21 mouse cellular contexts compared by ENCODE assay signal in genomic region chr13:49353422-49353821, GRCm38 (mm10). TPM values are rescaled to one million over a fixed set of nuclear protein-coding genes. Genes with fewer than 3 reads are reported as not detected.
DNase-seq lines count a peak whose midpoint lies in the region; ATAC-seq and TF ChIP-seq lines count a peak whose summit lies in the region.
"Had no signal": no experiment of that assay in that cellular context is flagged by ENCODE, and none has a peak within 500 bp of the region (broad histone marks: within the 10 kb centered on the region; RNA-seq: fewer than 3 reads in every experiment).

No protein-coding gene starts in this region.

- H3K36me3 ChIP-seq in heart, embryonic 10.5 days: peaks cover 12% of the 10 kb centered on the region; the same call in 1 of the 2 replicates
- H3K36me3 ChIP-seq in midbrain, embryonic 10.5 days: peaks cover 22% of the 10 kb centered on the region
- no peaks in the 10 kb centered on the region for H3K36me3 ChIP-seq in midbrain, embryonic 15.5 days (replicated peaks)
- H3K36me3 ChIP-seq in hindbrain, embryonic 12.5 days: no peaks in the 10 kb centered on the region
- H3K36me3 ChIP-seq in myocyte (ENCODE audit: control insufficient read depth, insufficient read depth): no peaks in the 10 kb centered on the region

- DNase-seq in heart, embryonic 10.5 days (ENCODE audit: low spot score): no peak
- DNase-seq in heart, adult 8-10 months (ENCODE audit: low spot score): no peak
- no peak for DNase-seq in midbrain, embryonic 10.5 days (ENCODE audit: low spot score)
- DNase-seq in frontal cortex, adult 2 months (ENCODE audit: extremely low spot score in 1 of 2, low spot score in 1 of 2): no peak
- no peak for DNase-seq in adipocyte (ENCODE audit: low spot score)
- DNase-seq: adrenal gland, postnatal 14 days; cerebellum, adult 9-10 months; kidney, adult 2 months; lung, adult 18-20 months; lung, postnatal 10 days; thymus, postnatal 25 days had no signal

- no peak overlapping the region for H3ac ChIP-seq in myocyte (ENCODE audit: control insufficient read depth, insufficient read length)

- H3K9me3 ChIP-seq in heart, embryonic 10.5 days: no peaks in the 10 kb centered on the region
- no peaks in the 10 kb centered on the region for H3K9me3 ChIP-seq in midbrain, embryonic 10.5 days (replicated peaks)
- H3K9me3 ChIP-seq in midbrain, embryonic 15.5 days: no peaks in the 10 kb centered on the region
- H3K9me3 ChIP-seq in hindbrain, embryonic 12.5 days (replicated peaks): no peaks in the 10 kb centered on the region
- H3K9me3 ChIP-seq: embryonic facial prominence, embryonic 15.5 days; heart, embryonic 15.5 days; limb, embryonic 12.5 days; liver, embryonic 12.5 days had no signal

- H3K4me3 ChIP-seq in heart, embryonic 10.5 days: no peak overlapping the region
- H3K4me3 ChIP-seq in midbrain, embryonic 10.5 days: no peak overlapping the region
- no peak overlapping the region for H3K4me3 ChIP-seq in midbrain, embryonic 15.5 days
- H3K4me3 ChIP-seq in hindbrain, embryonic 12.5 days: no peak overlapping the region
- no peak overlapping the region for H3K4me3 ChIP-seq in myocyte
- H3K4me3 ChIP-seq: embryonic facial prominence, embryonic 15.5 days; heart, embryonic 15.5 days; limb, embryonic 12.5 days; liver, embryonic 12.5 days had no signal

- no peaks in the 10 kb centered on the region for H3K27me3 ChIP-seq in heart, embryonic 10.5 days (ENCODE audit: insufficient read depth, poor library complexity, severe bottlenecking)
- H3K27me3 ChIP-seq in midbrain, embryonic 10.5 days (ENCODE audit: low read depth, poor library complexity, severe bottlenecking): no peaks in the 10 kb centered on the region
- no peaks in the 10 kb centered on the region for H3K27me3 ChIP-seq in midbrain, embryonic 15.5 days (replicated peaks)
- H3K27me3 ChIP-seq in hindbrain, embryonic 12.5 days: no peaks in the 10 kb centered on the region
- H3K27me3 ChIP-seq in myocyte (ENCODE audit: control insufficient read depth, insufficient read depth, insufficient read length): no peaks in the 10 kb centered on the region
- H3K27me3 ChIP-seq: embryonic facial prominence, embryonic 15.5 days; heart, embryonic 15.5 days; limb, embryonic 12.5 days; liver, embryonic 12.5 days had no signal

- no peak for ATAC-seq in midbrain, embryonic 15.5 days (replicated peaks)
- ATAC-seq in hindbrain, embryonic 12.5 days (ENCODE audit: low FRiP score): no peak
- ATAC-seq: inflammation-experienced regulatory T-cells, adult 6 months; liver, embryonic 12.5 days had no signal

- H3K79me2 ChIP-seq in myocyte (ENCODE audit: control insufficient read depth, insufficient read depth): peaks cover 88% of the 10 kb centered on the region

- no peak overlapping the region for H3K9ac ChIP-seq in midbrain, embryonic 15.5 days
- H3K9ac ChIP-seq in hindbrain, embryonic 12.5 days: no peak overlapping the region
- H3K9ac ChIP-seq: embryonic facial prominence, embryonic 15.5 days; heart, embryonic 15.5 days; limb, embryonic 12.5 days had no signal

- 0 out of 2 replicates have a peak overlapping the region, but pooled peaks have one; percentile 2 for H3K27ac ChIP-seq in heart, embryonic 10.5 days
- peak overlapping the region; percentile 57 for H3K27ac ChIP-seq in midbrain, embryonic 10.5 days (replicated peaks)
- no peak overlapping the region for H3K27ac ChIP-seq in midbrain, embryonic 15.5 days
- peak overlapping the region; percentile 49; the same call in 1 of the 2 replicates for H3K27ac ChIP-seq in hindbrain, embryonic 12.5 days
- H3K27ac ChIP-seq: kidney, postnatal 0 days; limb, embryonic 12.5 days; liver, embryonic 12.5 days had no signal

- no peak overlapping the region for H3K4me2 ChIP-seq in midbrain, embryonic 15.5 days
- no peak overlapping the region for H3K4me2 ChIP-seq in hindbrain, embryonic 12.5 days (replicated peaks)
- H3K4me2 ChIP-seq in myocyte (ENCODE audit: low read depth): peak overlapping the region; percentile 65
- H3K4me2 ChIP-seq: embryonic facial prominence, embryonic 15.5 days; heart, embryonic 15.5 days; limb, embryonic 12.5 days; liver, embryonic 12.5 days; midbrain, embryonic 11.5 days had no signal

- peaks cover 64% of the 10 kb centered on the region for H3K4me1 ChIP-seq in heart, embryonic 10.5 days
- peaks cover 22% of the 10 kb centered on the region for H3K4me1 ChIP-seq in midbrain, embryonic 10.5 days
- H3K4me1 ChIP-seq in midbrain, embryonic 15.5 days: peaks cover 24% of the 10 kb centered on the region; the same call in 1 of the 2 replicates
- peaks cover 41% of the 10 kb centered on the region for H3K4me1 ChIP-seq in hindbrain, embryonic 12.5 days

- TF ChIP-seq POLR2A in myocyte (IDR thresholded peaks at IDR 0.05; ENCODE audit: insufficient read length, low read depth): no peak

TF ChIP-seq in myocyte, 11 proteins besides CTCF, POLR2A, EP300 and RAD21:
- no peak for TF ChIP-seq TCF12 (IDR thresholded peaks at IDR 0.05; ENCODE audit: insufficient read depth, poor library complexity, severe bottlenecking)
- TF ChIP-seq POLR2AphosphoS2 (IDR thresholded peaks at IDR 0.05; ENCODE audit: insufficient read length, low read depth): no peak
- TF ChIP-seq MYOG (IDR thresholded peaks at IDR 0.05; ENCODE audit: control insufficient read depth in 1 of 3, insufficient read depth in 1 of 3, insufficient read length in 2 of 3, low read depth in 2 of 3): no peak
- TF ChIP-seq MYOD1 (IDR thresholded peaks at IDR 0.05; ENCODE audit: control insufficient read depth in 1 of 3, insufficient read length in 2 of 3, low read depth in 2 of 3): no peak
- TF ChIP-seq CEBPB (IDR thresholded peaks at IDR 0.05; ENCODE audit: insufficient read depth, poor library complexity, severe bottlenecking): no peak
- TF ChIP-seq E2F4 (IDR thresholded peaks at IDR 0.05; ENCODE audit: insufficient read depth): no peak
- no peak for TF ChIP-seq REST (IDR thresholded peaks at IDR 0.05; ENCODE audit: insufficient read depth, insufficient read length)
- TF ChIP-seq USF1 (IDR thresholded peaks at IDR 0.05; ENCODE audit: low read depth): no peak
- TF ChIP-seq SRF (IDR thresholded peaks at IDR 0.05; ENCODE audit: control insufficient read depth, insufficient read length, low read depth): no peak
- TF ChIP-seq TCF3 (IDR thresholded peaks at IDR 0.05; ENCODE audit: insufficient read length, low read depth): no peak
- TF ChIP-seq MAX (IDR thresholded peaks at IDR 0.05; ENCODE audit: low read depth): no peak
TF ChIP-seq in myocyte: peak in this region for 0.

RNA-seq across cellular contexts. Expression of gene Bicd2, which starts 12.0 kb away (rescaled TPM):
- polyA plus RNA-seq in heart, embryonic 10.5 days (2016; fragmentation: Nextera tagmentation; extraction: Ambion mirVana): 37.5 and 46.7 TPM in 2 replicates
- total RNA-seq in heart, adult 8-10 months (2022): 10 to 100 TPM; 67.9 to 79.2 (median 73.3) TPM
- 29.7 and 33.9 TPM in 2 replicates for polyA plus RNA-seq in midbrain, embryonic 10.5 days (2016; fragmentation: Nextera tagmentation; extraction: Ambion mirVana)
- 28.3 and 29.2 TPM in 2 replicates for polyA plus RNA-seq in midbrain, embryonic 15.5 days (2015; fragmentation: Nextera tagmentation; extraction: Ambion mirVana)
- polyA plus RNA-seq in hindbrain, embryonic 12.5 days (2016; fragmentation: Nextera tagmentation; extraction: Ambion mirVana): 40.7 and 44.2 TPM in 2 replicates
- polyA plus RNA-seq in myocyte (2012; fragmentation: generic; extraction: Trizol): 94.9 TPM
- 48.6 and 49.5 TPM in 2 replicates for polyA plus RNA-seq in frontal cortex, adult 2 months (2012; rRNA removed)

RNA-seq across cellular contexts. Expression of gene Fgd3, which starts 33.3 kb away (rescaled TPM):
- 0.26 and 0.45 TPM in 2 replicates for polyA plus RNA-seq in heart, embryonic 10.5 days (2016; fragmentation: Nextera tagmentation; extraction: Ambion mirVana)
- total RNA-seq in heart, adult 8-10 months (2022): 1 to 10 TPM; 1.2 to 2.4 (median 1.7) TPM
- 1.1 and 1.5 TPM in 2 replicates for polyA plus RNA-seq in midbrain, embryonic 10.5 days (2016; fragmentation: Nextera tagmentation; extraction: Ambion mirVana)
- 3.1 TPM in 2 replicates for polyA plus RNA-seq in midbrain, embryonic 15.5 days (2015; fragmentation: Nextera tagmentation; extraction: Ambion mirVana)
- 1.1 and 1.2 TPM in 2 replicates for polyA plus RNA-seq in hindbrain, embryonic 12.5 days (2016; fragmentation: Nextera tagmentation; extraction: Ambion mirVana)
- 15.5 TPM for polyA plus RNA-seq in myocyte (2012; fragmentation: generic; extraction: Trizol)
- polyA plus RNA-seq in frontal cortex, adult 2 months (2012; rRNA removed): 10.5 and 10.9 TPM in 2 replicates
